Mouse (Mus musculus): ENCODE results near the gene Rftn1. TPM values are rescaled to one million over a fixed set of nuclear protein-coding genes. Genes with fewer than 3 reads are reported as not detected.

Gene Rftn1
- polyA plus RNA-seq, 1 experiment from 2014 or later, result 12.8 TPM

DNA sequence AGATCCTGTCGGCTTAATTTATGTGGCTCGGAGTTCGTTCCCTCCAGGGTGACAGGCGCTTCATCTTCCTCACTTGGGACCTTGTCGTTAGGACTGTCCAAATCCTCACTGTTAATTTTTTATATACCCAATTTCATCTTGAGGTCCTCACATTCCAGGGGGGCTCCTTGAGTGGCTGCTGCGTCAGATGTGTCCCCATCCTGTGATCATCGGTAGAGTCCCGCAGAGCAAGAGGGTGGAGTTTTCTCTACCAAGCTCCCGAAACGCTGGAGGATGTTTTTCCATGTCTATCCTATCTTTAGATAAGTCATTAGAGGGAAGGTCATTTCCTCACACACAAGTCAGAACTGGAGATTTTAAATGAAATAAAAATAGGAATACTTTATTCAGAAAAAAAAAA is 55.0 kb downstream of the Rftn1 start:
- 87% methylated on average over 10 of the region's 10 CpGs for WGBS
- no peak for DNase-seq
- no peaks in the 10 kb centered on the region for H3K9me3 ChIP-seq (ENCODE audit: control insufficient read depth, low read length)

DNA sequence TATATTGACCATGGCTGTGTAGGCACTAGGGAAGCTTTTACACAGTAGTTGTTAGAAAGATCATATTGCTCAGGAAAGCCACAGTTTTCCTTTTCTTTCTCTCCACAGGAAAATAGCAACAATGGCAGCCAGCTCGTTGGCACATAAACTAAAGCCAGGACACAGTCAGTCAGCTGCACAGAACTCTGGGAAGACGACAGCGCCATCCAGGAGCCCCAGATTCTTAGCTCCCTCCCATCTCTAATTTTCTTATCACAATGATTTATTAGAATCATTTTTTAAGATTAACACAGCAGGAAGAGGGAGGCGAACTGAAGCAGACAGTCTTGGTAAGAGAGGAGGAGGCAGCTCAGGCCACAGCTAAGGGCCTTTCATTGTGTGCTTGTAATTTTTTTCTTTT is 58.8 kb downstream of the Rftn1 start:
- Histone ChIP-seq H3K9me3 (ENCODE audit: control insufficient read depth, low read length) (no peaks in the 10 kb centered on the region), H3K4me1 (ENCODE audit: control insufficient read depth, insufficient read depth, low read length) (no peaks in the 10 kb centered on the region), H3K4me3 (replicated peaks; ENCODE audit: low read depth, low read length) (no peak overlapping the region), H3K36me3 (ENCODE audit: control insufficient read depth, insufficient read depth, low read length) (no peaks in the 10 kb centered on the region), H3K27me3 (ENCODE audit: control insufficient read depth, insufficient read depth, low read length) (no peaks in the 10 kb centered on the region), H3K9ac (replicated peaks; ENCODE audit: low read length) (no peak overlapping the region), H3K4me2 (ENCODE audit: low read length) (no peak overlapping the region), H3K27ac (replicated peaks; ENCODE audit: low read depth, low read length) (no peak overlapping the region)
- DNase-seq (no peak), ATAC-seq (ENCODE audit: low FRiP score, low TSS enrichment) (no peak)
- 80% methylated on average over 4 of the region's 4 CpGs for WGBS

More for the DNA sequence above, 55.0 kb downstream of the Rftn1 start:
- Histone ChIP-seq H3K4me3 (replicated peaks; ENCODE audit: low read depth, low read length) (no peak overlapping the region), H3K36me3 (ENCODE audit: control insufficient read depth, insufficient read depth, low read length) (no peaks in the 10 kb centered on the region), H3K27me3 (ENCODE audit: control insufficient read depth, insufficient read depth, low read length) (no peaks in the 10 kb centered on the region), H3K4me1 (ENCODE audit: control insufficient read depth, insufficient read depth, low read length) (no peaks in the 10 kb centered on the region), H3K9ac (replicated peaks; ENCODE audit: low read length) (no peak overlapping the region), H3K27ac (replicated peaks; ENCODE audit: low read depth, low read length) (no peak overlapping the region), H3K4me2 (ENCODE audit: low read length) (no peak overlapping the region)
- no peak for ATAC-seq (ENCODE audit: low FRiP score, low TSS enrichment)

DNA sequence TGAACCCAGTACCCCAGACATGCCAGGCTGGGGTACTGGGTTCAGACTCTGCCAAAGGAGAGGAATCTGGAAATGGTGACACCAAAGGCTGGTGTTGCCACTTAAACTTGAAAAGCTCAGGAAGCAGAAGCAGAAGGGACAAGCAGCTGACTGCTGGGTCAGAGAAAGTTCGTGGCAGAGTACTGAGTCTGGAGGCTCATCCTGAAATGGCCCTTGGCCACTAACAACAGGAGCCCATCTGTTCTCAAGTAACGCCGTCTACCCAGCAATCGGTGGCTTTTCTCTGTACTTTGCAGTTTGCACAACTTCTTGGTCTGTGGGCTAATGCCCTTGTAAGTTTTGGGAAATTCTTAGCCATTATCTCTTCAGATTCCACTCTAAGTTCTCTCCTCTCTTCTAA is 60.1 kb downstream of the Rftn1 start:
- no peaks in the 10 kb centered on the region for H3K9me3 ChIP-seq (ENCODE audit: control insufficient read depth, low read length)
- H3K27ac ChIP-seq (replicated peaks; ENCODE audit: low read depth, low read length), result no peak overlapping the region
- ATAC-seq (ENCODE audit: low FRiP score, low TSS enrichment), result no peak
- H3K9ac ChIP-seq (replicated peaks; ENCODE audit: low read length), result no peak overlapping the region
- no peak for DNase-seq
- 78% methylated on average over 4 of the region's 4 CpGs for WGBS
- H3K27me3 ChIP-seq (ENCODE audit: control insufficient read depth, insufficient read depth, low read length), result no peaks in the 10 kb centered on the region
- H3K36me3 ChIP-seq (ENCODE audit: control insufficient read depth, insufficient read depth, low read length), result no peaks in the 10 kb centered on the region
- 0 out of 2 replicates have a peak, but pooled peaks cover 3% of the 10 kb centered on the region for H3K4me1 ChIP-seq (ENCODE audit: control insufficient read depth, insufficient read depth, low read length)
- no peak overlapping the region for H3K4me3 ChIP-seq (replicated peaks; ENCODE audit: low read depth, low read length)
- H3K4me2 ChIP-seq (ENCODE audit: low read length), result no peak overlapping the region

DNA sequence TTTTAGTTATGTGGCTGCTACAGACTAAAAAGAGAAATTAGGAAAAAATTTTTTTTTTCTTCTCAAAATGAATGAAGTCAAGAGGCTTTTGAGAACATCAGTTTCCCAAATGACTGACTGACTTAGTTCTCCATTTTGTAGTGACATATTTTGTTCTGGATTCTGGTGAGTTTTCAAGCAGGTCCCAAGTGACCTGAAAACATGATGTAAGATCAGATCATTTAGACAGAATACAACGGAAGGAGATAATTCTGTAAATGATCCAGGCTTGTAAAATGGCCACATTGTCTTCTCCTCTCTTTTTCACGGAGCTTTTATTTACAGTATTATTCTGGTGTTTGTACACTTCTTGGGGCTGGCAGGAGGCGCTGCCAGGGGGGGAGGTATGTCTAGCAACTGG is 62.1 kb downstream of the Rftn1 start:
- 70% methylated on average over 3 of the region's 3 CpGs for WGBS
- ATAC-seq (ENCODE audit: low FRiP score, low TSS enrichment), result no peak

DNA sequence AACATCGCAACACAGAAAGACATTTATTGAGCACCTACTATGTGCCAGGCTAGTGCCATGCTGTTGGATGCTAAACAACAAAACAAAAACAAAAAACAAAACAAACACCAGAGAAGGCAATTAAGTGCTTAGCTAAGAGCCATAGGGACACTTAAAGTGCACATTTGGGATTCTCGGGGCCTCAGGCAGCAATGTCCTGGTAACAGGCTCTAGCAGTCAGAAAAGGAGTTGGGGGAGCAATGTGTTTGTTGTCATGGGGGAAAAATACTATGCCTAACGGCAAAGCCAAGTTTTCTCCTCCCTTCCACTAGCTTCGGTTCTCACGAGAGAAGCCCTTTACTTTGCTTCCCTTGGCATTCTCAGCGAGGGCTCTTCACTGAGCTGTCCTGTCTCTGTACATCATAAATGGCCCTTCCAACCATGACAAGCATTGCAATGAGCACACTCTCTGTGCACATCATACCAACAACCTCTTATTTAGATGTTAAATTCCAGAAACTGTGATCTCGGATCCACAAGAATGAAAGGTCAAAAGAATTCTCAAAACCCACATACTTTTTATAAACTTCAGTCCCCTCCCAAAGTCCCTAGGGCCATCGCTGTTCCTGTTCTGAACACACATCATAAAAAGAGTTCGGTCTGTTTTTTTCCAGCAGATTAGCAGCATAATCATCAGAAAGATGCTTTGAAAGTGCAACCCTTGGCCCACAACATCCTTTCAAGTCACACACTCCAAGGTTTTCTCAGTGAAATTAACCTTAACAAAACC is 63.2 kb downstream of the Rftn1 start:
- H3K9me3 ChIP-seq (ENCODE audit: control insufficient read depth, low read length), result no peaks in the 10 kb centered on the region
- no peak overlapping the region for H3K27ac ChIP-seq (replicated peaks; ENCODE audit: low read depth, low read length)
- no peaks in the 10 kb centered on the region for H3K36me3 ChIP-seq (ENCODE audit: control insufficient read depth, insufficient read depth, low read length)
- no peak overlapping the region for H3K4me2 ChIP-seq (ENCODE audit: low read length)
- H3K27me3 ChIP-seq (ENCODE audit: control insufficient read depth, insufficient read depth, low read length), result no peaks in the 10 kb centered on the region
- no peak overlapping the region for H3K4me3 ChIP-seq (replicated peaks; ENCODE audit: low read depth, low read length)
- ATAC-seq (ENCODE audit: low FRiP score, low TSS enrichment) (no peak), DNase-seq (no peak)
- no peak overlapping the region for H3K9ac ChIP-seq (replicated peaks; ENCODE audit: low read length)
- 0 out of 2 replicates have a peak, but pooled peaks cover 4% of the 10 kb centered on the region for H3K4me1 ChIP-seq (ENCODE audit: control insufficient read depth, insufficient read depth, low read length)
- WGBS, result 74% methylated on average over 9 of the region's 9 CpGs

More for the DNA sequence above, 62.1 kb downstream of the Rftn1 start:
- Histone ChIP-seq H3K4me3 (replicated peaks; ENCODE audit: low read depth, low read length) (no peak overlapping the region), H3K27ac (replicated peaks; ENCODE audit: low read depth, low read length) (no peak overlapping the region), H3K36me3 (ENCODE audit: control insufficient read depth, insufficient read depth, low read length) (no peaks in the 10 kb centered on the region), H3K9ac (replicated peaks; ENCODE audit: low read length) (no peak overlapping the region), H3K9me3 (ENCODE audit: control insufficient read depth, low read length) (no peaks in the 10 kb centered on the region), H3K4me2 (ENCODE audit: low read length) (no peak overlapping the region), H3K4me1 (ENCODE audit: control insufficient read depth, insufficient read depth, low read length) (0 out of 2 replicates have a peak, but pooled peaks cover 4% of the 10 kb centered on the region), H3K27me3 (ENCODE audit: control insufficient read depth, insufficient read depth, low read length) (no peaks in the 10 kb centered on the region)
- DNase-seq, result no peak

DNA sequence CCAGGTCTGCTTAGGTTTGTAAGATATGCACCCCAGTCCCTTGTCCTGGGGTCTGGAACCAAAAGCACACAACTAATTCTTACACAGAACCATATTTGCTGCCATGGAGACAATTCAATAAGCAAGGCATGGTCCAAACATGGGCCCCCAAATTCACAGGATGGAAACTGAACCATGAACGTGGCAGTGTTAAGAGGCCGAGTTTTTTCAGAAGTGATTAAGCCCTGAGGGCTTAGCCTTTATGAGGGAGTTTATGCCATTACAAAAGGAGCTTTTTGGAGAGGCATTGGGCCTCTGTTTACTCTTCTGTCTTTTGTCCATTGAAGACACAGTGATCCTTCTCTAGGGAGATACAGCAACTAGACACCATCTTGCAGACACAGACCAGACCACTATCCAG is 63.9 kb downstream of the Rftn1 start:
- H3K4me1 ChIP-seq (ENCODE audit: control insufficient read depth, insufficient read depth, low read length), result 0 out of 2 replicates have a peak, but pooled peaks cover 4% of the 10 kb centered on the region
- ATAC-seq (ENCODE audit: low FRiP score, low TSS enrichment), result no peak
- no peaks in the 10 kb centered on the region for H3K9me3 ChIP-seq (ENCODE audit: control insufficient read depth, low read length)
- DNase-seq, result no peak
- no peaks in the 10 kb centered on the region for H3K36me3 ChIP-seq (ENCODE audit: control insufficient read depth, insufficient read depth, low read length)
- no peak overlapping the region for H3K27ac ChIP-seq (replicated peaks; ENCODE audit: low read depth, low read length)
- H3K27me3 ChIP-seq (ENCODE audit: control insufficient read depth, insufficient read depth, low read length), result no peaks in the 10 kb centered on the region
- WGBS, result 15% methylated on average over 2 of the region's 2 CpGs
- no peak overlapping the region for H3K4me2 ChIP-seq (ENCODE audit: low read length)
- H3K9ac ChIP-seq (replicated peaks; ENCODE audit: low read length), result no peak overlapping the region
- H3K4me3 ChIP-seq (replicated peaks; ENCODE audit: low read depth, low read length), result no peak overlapping the region

DNA sequence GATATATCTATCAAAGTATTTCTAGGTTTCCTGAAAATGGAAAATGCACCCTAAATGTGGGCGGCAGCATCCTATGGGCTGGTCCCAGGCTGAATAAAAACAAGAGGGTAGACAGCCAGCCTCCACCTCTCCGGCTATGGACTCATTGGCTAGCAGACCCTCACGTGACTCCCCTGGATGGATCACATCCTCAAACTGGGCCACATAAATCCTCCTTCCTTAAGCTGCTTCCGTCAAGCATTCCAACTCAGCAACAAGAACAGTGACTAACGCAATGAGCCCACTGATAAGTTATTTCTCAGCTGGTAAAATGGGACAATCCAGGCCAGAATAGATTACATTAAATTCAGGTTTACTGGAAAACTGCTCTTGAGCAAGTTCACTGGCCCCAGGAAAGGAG is 64.6 kb downstream of the Rftn1 start:
- 83% methylated on average over 5 of the region's 5 CpGs for WGBS
- no peak overlapping the region for H3K4me3 ChIP-seq (replicated peaks; ENCODE audit: low read depth, low read length)
- no peak for DNase-seq
- ATAC-seq (ENCODE audit: low FRiP score, low TSS enrichment), result no peak
- H3K27ac ChIP-seq (replicated peaks; ENCODE audit: low read depth, low read length), result no peak overlapping the region
- no peaks in the 10 kb centered on the region for H3K9me3 ChIP-seq (ENCODE audit: control insufficient read depth, low read length)
- H3K4me1 ChIP-seq (ENCODE audit: control insufficient read depth, insufficient read depth, low read length), result 0 out of 2 replicates have a peak, but pooled peaks cover 4% of the 10 kb centered on the region
- H3K36me3 ChIP-seq (ENCODE audit: control insufficient read depth, insufficient read depth, low read length), result no peaks in the 10 kb centered on the region
- no peaks in the 10 kb centered on the region for H3K27me3 ChIP-seq (ENCODE audit: control insufficient read depth, insufficient read depth, low read length)
- H3K4me2 ChIP-seq (ENCODE audit: low read length), result no peak overlapping the region
- no peak overlapping the region for H3K9ac ChIP-seq (replicated peaks; ENCODE audit: low read length)

DNA sequence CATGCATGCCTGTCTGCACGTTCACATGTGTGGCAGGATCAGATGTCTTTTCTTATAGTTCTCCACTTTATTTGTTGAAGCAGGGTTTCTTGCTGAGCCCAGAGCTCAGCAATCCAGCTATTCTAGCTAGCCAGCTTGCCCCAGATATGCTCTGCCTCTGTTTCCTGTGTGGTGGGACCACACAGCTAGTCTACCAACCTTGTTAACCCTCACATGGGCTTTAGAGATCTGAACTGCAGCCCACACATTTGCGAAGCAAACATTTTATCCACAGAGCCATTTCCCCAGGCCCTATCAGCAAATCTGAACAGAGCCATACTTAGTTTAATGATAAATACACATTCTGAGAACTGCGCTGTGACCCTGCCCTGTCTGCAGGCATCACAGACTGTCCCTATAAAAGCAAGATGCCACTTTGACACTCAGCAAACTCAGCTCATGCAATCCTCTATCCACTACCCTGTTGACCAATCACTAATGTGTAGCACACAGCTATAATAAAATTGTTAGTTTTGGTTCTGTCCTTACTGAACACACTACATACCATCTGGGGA is 65.2 kb downstream of the Rftn1 start:
- H3K9me3 ChIP-seq (ENCODE audit: control insufficient read depth, low read length), result no peaks in the 10 kb centered on the region
- ATAC-seq (ENCODE audit: low FRiP score, low TSS enrichment), result no peak
- H3K36me3 ChIP-seq (ENCODE audit: control insufficient read depth, insufficient read depth, low read length), result no peaks in the 10 kb centered on the region
- DNase-seq, result no peak
- H3K4me3 ChIP-seq (replicated peaks; ENCODE audit: low read depth, low read length), result no peak overlapping the region
- 0 out of 2 replicates have a peak, but pooled peaks cover 4% of the 10 kb centered on the region for H3K4me1 ChIP-seq (ENCODE audit: control insufficient read depth, insufficient read depth, low read length)
- no peak overlapping the region for H3K4me2 ChIP-seq (ENCODE audit: low read length)
- 88% methylated on average over 3 of the region's 3 CpGs for WGBS
- H3K9ac ChIP-seq (replicated peaks; ENCODE audit: low read length), result no peak overlapping the region
- no peaks in the 10 kb centered on the region for H3K27me3 ChIP-seq (ENCODE audit: control insufficient read depth, insufficient read depth, low read length)
- H3K27ac ChIP-seq (replicated peaks; ENCODE audit: low read depth, low read length), result no peak overlapping the region

DNA sequence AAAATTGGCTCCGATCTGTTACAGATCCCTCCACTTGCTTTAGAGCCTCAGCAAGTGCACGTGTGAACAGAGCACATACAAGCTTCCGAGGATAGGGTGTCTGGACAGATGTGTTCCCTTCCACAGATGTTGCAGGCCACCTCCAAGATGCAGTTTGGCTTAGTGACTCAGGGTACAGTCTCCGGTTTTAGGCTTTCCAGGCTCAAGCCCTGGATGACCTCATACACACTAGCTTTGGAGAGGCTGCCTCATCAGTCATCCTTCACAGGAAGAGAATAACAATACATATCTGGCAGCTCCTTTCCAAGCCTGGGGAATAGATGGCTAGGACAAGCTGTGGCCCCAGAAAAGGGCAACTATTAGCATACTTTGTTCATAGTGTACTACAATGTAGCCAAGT is 65.8 kb downstream of the Rftn1 start:
- WGBS, result 92% methylated on average over 4 of the region's 4 CpGs
- no peaks in the 10 kb centered on the region for H3K27me3 ChIP-seq (ENCODE audit: control insufficient read depth, insufficient read depth, low read length)
- ATAC-seq (ENCODE audit: low FRiP score, low TSS enrichment), result no peak
- H3K4me2 ChIP-seq (ENCODE audit: low read length), result no peak overlapping the region
- no peak for DNase-seq
- H3K36me3 ChIP-seq (ENCODE audit: control insufficient read depth, insufficient read depth, low read length), result no peaks in the 10 kb centered on the region
- no peak overlapping the region for H3K9ac ChIP-seq (replicated peaks; ENCODE audit: low read length)
- no peak overlapping the region for H3K4me3 ChIP-seq (replicated peaks; ENCODE audit: low read depth, low read length)
- no peaks in the 10 kb centered on the region for H3K9me3 ChIP-seq (ENCODE audit: control insufficient read depth, low read length)
- H3K27ac ChIP-seq (replicated peaks; ENCODE audit: low read depth, low read length), result no peak overlapping the region
- H3K4me1 ChIP-seq (ENCODE audit: control insufficient read depth, insufficient read depth, low read length), result 0 out of 2 replicates have a peak, but pooled peaks cover 4% of the 10 kb centered on the region
